Mouse (Mus musculus) neural tube, embryonic 13.5 days (tissue): ENCODE results near the gene Elk4. TPM values are rescaled to one million over a fixed set of nuclear protein-coding genes. Genes with fewer than 3 reads are reported as not detected.
A peak's percentile ranks its signal among the peaks of the same experiment; 100 is the strongest.

Experiments
- ATAC-seq: fragments of 200-750 bp; cut with Nextera tagmentation; 2 replicates; pipeline ENCODE4 v1.8.0; 2017; ENCODE audit warnings: low read depth, mild to moderate bottlenecking, moderate TSS enrichment, moderate library complexity
- H3K27ac ChIP-seq: fragments of 300-500 bp; sonication (generic); replicated peaks from 2 replicates; pipeline ENCODE4 v1.5.1; 2015; ENCODE audit warnings: moderate library complexity, mild to moderate bottlenecking, inconsistent platforms
- H3K27me3 ChIP-seq: fragments of 300-500 bp; sonication (generic); 2 replicates; pipeline ENCODE4 v1.6.1; 2015; ENCODE audit warnings: mild to moderate bottlenecking, inconsistent platforms
- H3K36me3 ChIP-seq: fragments of 300-500 bp; sonication (generic); 2 replicates; pipeline ENCODE4 v1.6.1; 2015; ENCODE audit warnings: mild to moderate bottlenecking, inconsistent platforms
- H3K4me1 ChIP-seq: fragments of 300-500 bp; sonication (generic); replicated peaks from 2 replicates; pipeline ENCODE4 v1.6.1; 2015; ENCODE audit warnings: inconsistent platforms
- H3K4me2 ChIP-seq: fragments of 300-500 bp; sonication (generic); 2 replicates; pipeline ENCODE4 v1.6.1; 2015; ENCODE audit warnings: inconsistent platforms, mild to moderate bottlenecking, moderate library complexity
- H3K4me3 ChIP-seq: fragments of 300-500 bp; sonication (generic); 2 replicates; pipeline ENCODE4 v1.5.1; 2015; ENCODE audit warnings: mild to moderate bottlenecking, inconsistent platforms
- H3K9ac ChIP-seq: fragments of 300-500 bp; sonication (generic); 2 replicates; pipeline ENCODE4 v1.6.1; 2015; ENCODE audit warnings: moderate library complexity, mild to moderate bottlenecking, inconsistent platforms
- H3K9me3 ChIP-seq: fragments of 300-500 bp; sonication (generic); 2 replicates; pipeline ENCODE4 v1.6.1; 2016; ENCODE audit warnings: inconsistent platforms
- WGBS: fragments of 180-500 bp; shearing (Covaris S2); methylation state at CpG from one replicate; pipeline ENCODE4 v1.1.7; 2015; 5-methylcytosine and 5-hydroxymethylcytosine counted together
- polyA plus RNA-seq: library from polyadenylated mRNA; unstranded; fragments of >200 nt; fragmentation: Nextera tagmentation; extraction: Ambion mirVana; gene quantifications from 2 replicates; pipeline ENCODE4 v1.2.1, GENCODE M21; 2015

Gene Elk4
- polyA plus RNA-seq, 1 experiment from 2014 or later: 13.1 TPM

- ATAC-seq: no peak
- Histone ChIP-seq H3K9ac (no peak overlapping the region), H3K36me3 (no peaks in the 10 kb centered on the region), H3K4me2 (no peak overlapping the region), H3K27me3 (no peaks in the 10 kb centered on the region), H3K9me3 (no peaks in the 10 kb centered on the region), H3K27ac (no peak overlapping the region), H3K4me3 (no peak overlapping the region), H3K4me1 (no peaks in the 10 kb centered on the region)
- WGBS: 90% methylated on average over 9 of the region's 9 CpGs
Measured at GRCm38 (mm10) chr1:131990083-131990760, 17.2 kb upstream of the Elk4 start.

DNA sequence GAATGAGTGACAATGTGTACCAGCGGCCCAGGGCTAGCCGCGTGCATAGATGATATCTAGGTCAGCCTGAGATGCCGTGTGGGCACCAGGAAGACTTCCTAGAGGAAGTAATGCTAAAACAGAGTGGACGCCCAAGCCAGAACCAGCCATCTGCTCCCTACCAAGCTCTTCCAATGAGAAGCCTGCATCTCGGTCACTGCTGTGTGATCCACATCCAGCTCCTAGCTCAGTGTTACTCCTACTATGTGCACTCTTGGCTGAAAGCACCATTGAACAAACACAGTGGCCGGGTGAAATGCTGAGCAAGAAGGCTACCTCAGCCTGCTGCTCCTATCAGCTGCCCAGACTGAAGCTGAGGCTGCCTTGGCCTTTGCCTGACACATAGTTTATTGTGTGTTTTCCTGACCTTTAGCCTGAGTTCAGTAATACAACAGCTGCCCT lies 14.8 kb upstream of the Elk4 start:
- Histone ChIP-seq H3K27ac (no peak overlapping the region), H3K9ac (no peak overlapping the region), H3K27me3 (no peaks in the 10 kb centered on the region), H3K4me2 (no peak overlapping the region), H3K36me3 (no peaks in the 10 kb centered on the region), H3K4me3 (no peak overlapping the region), H3K4me1 (no peaks in the 10 kb centered on the region), H3K9me3 (no peaks in the 10 kb centered on the region)
- 86% methylated on average over 7 of the region's 7 CpGs for WGBS
- ATAC-seq: no peak

- Histone ChIP-seq H3K9ac (no peak overlapping the region), H3K9me3 (no peaks in the 10 kb centered on the region), H3K4me1 (no peaks in the 10 kb centered on the region), H3K4me2 (no peak overlapping the region), H3K4me3 (no peak overlapping the region), H3K27me3 (no peaks in the 10 kb centered on the region), H3K36me3 (no peaks in the 10 kb centered on the region), H3K27ac (no peak overlapping the region)
- ATAC-seq: no peak
- WGBS: 88% methylated on average over 12 of the region's 12 CpGs
Measured at GRCm38 (mm10) chr1:131993169-131994040, 14.0 kb upstream of the Elk4 start.

GRCm38 (mm10) chr1:131995062-131995461 lies 12.3 kb upstream of the Elk4 start:
- WGBS: 34% methylated on average over 4 of the region's 4 CpGs
- H3K27ac ChIP-seq: no peak overlapping the region
- no peaks in the 10 kb centered on the region for H3K9me3 ChIP-seq
- H3K36me3 ChIP-seq: no peaks in the 10 kb centered on the region
- H3K4me1 ChIP-seq: no peaks in the 10 kb centered on the region
- H3K4me3 ChIP-seq: no peak overlapping the region
- no peaks in the 10 kb centered on the region for H3K27me3 ChIP-seq
- no peak for ATAC-seq
- no peak overlapping the region for H3K9ac ChIP-seq
- H3K4me2 ChIP-seq: no peak overlapping the region

DNA sequence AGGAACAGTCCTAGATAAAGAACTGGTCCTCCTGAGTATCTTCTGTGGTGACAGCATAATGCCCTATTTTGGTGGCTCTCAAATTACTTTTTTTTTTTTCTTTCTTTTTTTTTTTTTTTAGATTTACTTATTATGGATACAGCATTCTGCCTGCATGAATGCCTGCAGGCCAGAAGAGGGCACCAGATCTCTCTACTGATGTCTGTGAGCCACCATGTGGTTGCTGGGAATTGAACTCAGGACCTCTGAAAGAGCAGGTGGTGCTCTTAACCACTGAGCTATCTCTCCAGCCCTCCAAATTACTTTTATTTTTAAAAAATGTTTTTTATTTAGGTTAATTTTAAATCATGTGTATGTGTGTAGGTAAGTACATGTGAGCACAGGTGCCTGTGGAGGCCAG lies 6.9 kb upstream of the Elk4 start:
- ATAC-seq: no peak

GRCm38 (mm10) chr1:132001880-132002330 lies 5.5 kb upstream of the Elk4 start:
- Histone ChIP-seq H3K27ac (no peak overlapping the region), H3K9ac (no peak overlapping the region), H3K4me1 (peaks cover 6% of the 10 kb centered on the region), H3K4me3 (no peak overlapping the region), H3K4me2 (no peak overlapping the region), H3K36me3 (no peaks in the 10 kb centered on the region), H3K9me3 (no peaks in the 10 kb centered on the region), H3K27me3 (no peaks in the 10 kb centered on the region)
- WGBS: 77% methylated on average over 4 of the region's 4 CpGs
- no peak for ATAC-seq

More for the DNA sequence above, 6.9 kb upstream of the Elk4 start:
- Histone ChIP-seq H3K4me3 (no peak overlapping the region), H3K4me1 (no peaks in the 10 kb centered on the region), H3K27ac (no peak overlapping the region), H3K9ac (no peak overlapping the region), H3K27me3 (no peaks in the 10 kb centered on the region), H3K36me3 (no peaks in the 10 kb centered on the region), H3K9me3 (no peaks in the 10 kb centered on the region), H3K4me2 (no peak overlapping the region)

- WGBS: 76% methylated on average over 2 of the region's 2 CpGs
- Histone ChIP-seq H3K36me3 (no peaks in the 10 kb centered on the region), H3K27me3 (no peaks in the 10 kb centered on the region), H3K4me2 (no peak overlapping the region), H3K9me3 (no peaks in the 10 kb centered on the region), H3K9ac (no peak overlapping the region), H3K27ac (no peak overlapping the region), H3K4me1 (peaks cover 6% of the 10 kb centered on the region), H3K4me3 (no peak overlapping the region)
- no peak for ATAC-seq
Measured at GRCm38 (mm10) chr1:132003111-132003510, 4.3 kb upstream of the Elk4 start.

DNA sequence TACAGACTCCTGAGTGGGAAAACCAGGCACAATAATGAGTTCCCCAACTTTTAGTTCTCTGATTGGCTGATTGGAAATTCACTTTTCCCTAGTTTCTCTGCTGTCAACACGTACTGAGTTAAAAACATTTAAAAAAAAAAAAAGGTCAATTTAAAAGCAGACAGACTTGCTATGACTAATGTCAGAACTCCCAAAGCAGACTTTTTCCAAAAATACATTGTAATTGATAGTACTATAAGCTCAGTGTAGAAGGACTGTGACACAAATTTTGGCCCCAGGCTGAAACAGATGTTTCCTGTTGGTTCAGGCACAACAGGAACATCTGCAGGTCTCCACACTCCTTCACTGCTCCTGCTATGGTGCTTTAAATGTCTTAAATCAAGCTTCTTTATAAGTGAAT lies 3.6 kb upstream of the Elk4 start:
- Histone ChIP-seq H3K27me3 (no peaks in the 10 kb centered on the region), H3K9me3 (no peaks in the 10 kb centered on the region), H3K4me2 (no peak overlapping the region), H3K4me1 (peaks cover 13% of the 10 kb centered on the region), H3K4me3 (no peak overlapping the region), H3K27ac (no peak overlapping the region), H3K36me3 (no peaks in the 10 kb centered on the region), H3K9ac (no peak overlapping the region)
- no peak for ATAC-seq
- WGBS: 72% methylated on average over 1 of the region's 1 CpGs

DNA sequence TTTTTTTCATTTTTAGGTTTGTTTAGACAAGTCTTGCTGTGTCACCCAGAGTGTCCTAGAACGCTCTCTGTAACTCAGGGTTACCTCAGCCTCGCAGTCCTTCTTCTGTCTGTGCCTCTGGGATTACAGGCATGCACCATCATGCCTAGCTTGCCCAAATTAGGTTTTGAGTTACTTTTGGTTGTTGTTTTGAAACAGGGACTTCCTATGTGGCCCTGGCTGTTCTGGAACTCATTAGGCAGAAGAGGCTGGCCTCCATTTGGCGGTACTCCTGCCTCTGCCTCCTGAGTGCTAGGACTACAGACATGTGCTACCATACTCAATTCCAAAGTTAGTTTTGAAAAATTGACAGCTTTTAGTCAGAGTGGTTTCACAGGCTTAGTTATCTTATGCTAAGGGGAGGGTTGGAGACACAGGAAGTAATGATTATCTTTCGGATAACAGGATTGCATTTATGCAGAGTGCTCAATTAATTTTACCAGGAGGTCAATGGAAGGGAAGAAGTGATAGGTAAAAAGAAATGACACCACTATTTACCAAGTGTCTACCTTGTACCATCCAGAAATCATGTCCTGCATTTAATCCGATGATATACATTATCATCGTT lies 2.7 kb upstream of the Elk4 start:
- Histone ChIP-seq H3K4me3 (no peak overlapping the region), H3K9me3 (no peaks in the 10 kb centered on the region), H3K4me1 (peaks cover 22% of the 10 kb centered on the region), H3K36me3 (no peaks in the 10 kb centered on the region), H3K27me3 (no peaks in the 10 kb centered on the region), H3K27ac (no peak overlapping the region), H3K9ac (no peak overlapping the region), H3K4me2 (no peak overlapping the region)
- no peak for ATAC-seq
- WGBS: 88% methylated on average over 6 of the region's 6 CpGs

GRCm38 (mm10) chr1:132005466-132005865 lies 1.9 kb upstream of the Elk4 start:
- 94% methylated on average over 1 of the region's 1 CpGs for WGBS
- Histone ChIP-seq H3K4me1 (peaks cover 26% of the 10 kb centered on the region), H3K27me3 (no peaks in the 10 kb centered on the region), H3K9ac (no peak overlapping the region), H3K9me3 (no peaks in the 10 kb centered on the region), H3K4me2 (no peak overlapping the region), H3K4me3 (no peak overlapping the region), H3K36me3 (no peaks in the 10 kb centered on the region), H3K27ac (no peak overlapping the region)
- ATAC-seq: no peak

DNA sequence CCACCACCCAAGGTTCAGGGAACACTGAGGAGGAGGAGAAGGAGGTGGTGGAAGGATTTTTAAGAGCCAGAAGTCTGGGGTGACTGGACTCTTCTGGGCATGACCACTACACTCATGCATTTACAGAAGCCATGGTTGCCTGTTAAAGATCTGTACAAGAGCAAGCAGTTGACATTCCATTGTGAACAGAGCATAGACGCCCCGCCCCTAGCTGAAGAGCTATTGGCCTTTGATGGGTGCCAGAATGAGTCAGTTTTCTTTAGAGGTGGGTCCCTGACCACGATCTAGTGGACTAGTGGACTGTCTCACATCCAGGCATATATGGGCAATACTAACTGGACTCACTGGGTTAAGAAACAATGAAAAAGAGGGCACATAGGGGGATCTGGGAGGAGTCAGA lies 1.4 kb upstream of the Elk4 start:
- H3K4me2 ChIP-seq: no peak overlapping the region
- 91% methylated on average over 3 of the region's 3 CpGs for WGBS
- no peaks in the 10 kb centered on the region for H3K9me3 ChIP-seq
- no peak overlapping the region for H3K9ac ChIP-seq
- H3K27me3 ChIP-seq: no peaks in the 10 kb centered on the region
- peaks cover 26% of the 10 kb centered on the region for H3K4me1 ChIP-seq
- no peak for ATAC-seq
- no peak overlapping the region for H3K27ac ChIP-seq
- no peaks in the 10 kb centered on the region for H3K36me3 ChIP-seq
- H3K4me3 ChIP-seq: no peak overlapping the region

DNA sequence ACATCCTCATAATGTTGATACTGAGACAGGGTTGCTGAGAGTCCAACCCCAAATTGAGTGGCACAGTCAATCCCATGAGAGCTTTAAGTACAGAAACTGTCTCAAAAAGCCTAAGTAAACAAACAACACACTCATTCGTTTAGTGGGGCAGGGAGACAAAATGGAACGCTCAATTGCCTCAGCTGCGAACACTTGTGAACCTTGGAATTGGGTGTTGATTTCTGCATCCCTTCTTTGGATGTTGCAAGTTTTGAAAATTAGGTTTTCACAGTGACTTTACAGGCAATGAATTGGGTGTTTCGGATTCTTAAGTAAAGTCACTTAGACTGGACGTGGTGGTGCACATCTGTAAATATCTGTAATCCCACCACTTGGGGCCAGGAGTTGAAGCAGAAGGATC lies 686 bp upstream of the Elk4 start:
- Histone ChIP-seq H3K9me3 (no peaks in the 10 kb centered on the region), H3K36me3 (no peaks in the 10 kb centered on the region), H3K9ac (peak overlapping the region; percentile 95), H3K4me2 (peak overlapping the region; percentile 72), H3K27ac (peak overlapping the region; percentile 98), H3K4me3 (peak overlapping the region; percentile 78), H3K4me1 (peaks cover 26% of the 10 kb centered on the region), H3K27me3 (no peaks in the 10 kb centered on the region)
- ATAC-seq: no peak
- 33% methylated on average over 5 of the region's 5 CpGs for WGBS
